Mouse (Mus musculus) adrenal gland, postnatal 10 days (tissue): ENCODE measurements around the gene Plbd2. TPM values are rescaled to one million over a fixed set of nuclear protein-coding genes. Genes with fewer than 3 reads are reported as not detected.
A peak's percentile ranks its signal among the peaks of the same experiment; 100 is the strongest.
"Not testable (repeated sequence)": the region's sequence is repeated elsewhere in the genome, so short reads cannot be mapped to it uniquely, and the experiment has no call there.

ENCODE experiments used
- DNase-seq: peaks from one replicate; pipeline ENCODE4 v3.0.0; 2021; ENCODE audit warnings: mixed read lengths
- total RNA-seq, 2 experiments: library from RNA; stranded (reverse); gene quantifications; 2 replicates each; pipeline ENCODE4 v1.2.3; 2021

The Plbd2 gene
- total RNA-seq, 2 experiments from 2014 or later = 61.8 to 64.4 TPM

DNA sequence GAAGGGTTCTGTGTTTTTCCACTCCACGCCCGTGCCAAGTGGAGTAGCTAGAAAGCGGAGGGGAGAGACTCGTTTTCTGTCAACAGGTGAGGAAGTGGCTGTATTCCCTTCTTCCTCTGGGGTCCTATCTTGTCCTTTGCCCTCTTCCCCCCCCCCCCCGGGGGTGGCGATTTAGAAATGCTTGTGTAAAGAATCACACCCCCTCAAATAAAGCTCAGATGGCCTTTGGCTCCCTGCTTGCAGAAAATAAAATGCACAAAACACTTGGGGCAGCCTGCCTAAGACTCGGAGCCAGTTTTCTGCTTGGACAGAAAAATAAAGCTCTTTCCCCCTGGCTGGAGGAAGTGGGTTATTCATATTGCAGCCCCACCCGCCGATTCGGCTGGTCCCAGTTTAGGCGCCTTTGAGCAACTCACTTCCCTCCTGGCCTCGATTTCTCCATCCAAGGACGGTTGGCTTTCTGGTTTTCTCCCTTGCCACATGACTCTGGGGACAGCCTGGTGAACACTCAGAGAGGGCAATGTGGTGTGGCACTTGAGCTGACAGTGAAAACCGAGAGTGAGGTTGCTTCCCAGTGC is 8.3 kb upstream of the Plbd2 start:
- DNase-seq = peak; percentile 64

DNA sequence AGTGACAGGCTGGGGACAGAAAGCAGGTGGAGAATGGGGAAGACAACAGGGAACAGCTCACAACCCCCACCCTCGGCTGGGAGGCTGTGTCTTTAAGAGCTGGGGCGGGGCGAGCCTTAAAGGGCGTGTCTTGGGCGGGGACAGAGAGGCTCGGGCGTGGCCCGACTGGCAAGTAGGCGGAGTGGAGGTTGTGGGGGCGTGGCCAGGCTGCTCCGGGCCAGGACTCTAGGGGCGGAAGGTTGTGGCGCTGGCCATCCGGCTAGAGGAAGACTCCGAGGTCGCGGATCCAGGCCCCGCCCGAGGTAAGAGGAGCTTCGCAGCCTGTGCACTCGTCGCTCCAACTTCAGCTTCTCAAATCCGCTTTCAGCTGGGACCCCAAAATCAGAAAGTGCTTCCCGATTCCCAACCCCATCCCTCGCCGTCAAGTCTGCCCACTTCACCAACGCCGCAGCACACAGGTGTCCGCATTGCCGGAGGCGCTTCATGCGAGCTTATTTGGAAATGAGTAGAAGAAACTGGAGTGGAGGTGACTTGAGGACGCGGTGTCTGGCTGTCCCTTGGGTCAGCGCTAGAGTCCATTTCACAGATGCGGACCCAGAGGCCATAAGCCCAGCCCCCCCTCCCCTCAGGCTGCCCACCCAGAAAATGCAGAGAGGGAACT is 7.7 kb upstream of the Plbd2 start, which contains the start of gene Slc8b1:
TSS of gene Slc8b1 (plus strand) at position 187 of the 661 bp plus-strand sequence.
- DNase-seq = peak; percentile 98

DNA sequence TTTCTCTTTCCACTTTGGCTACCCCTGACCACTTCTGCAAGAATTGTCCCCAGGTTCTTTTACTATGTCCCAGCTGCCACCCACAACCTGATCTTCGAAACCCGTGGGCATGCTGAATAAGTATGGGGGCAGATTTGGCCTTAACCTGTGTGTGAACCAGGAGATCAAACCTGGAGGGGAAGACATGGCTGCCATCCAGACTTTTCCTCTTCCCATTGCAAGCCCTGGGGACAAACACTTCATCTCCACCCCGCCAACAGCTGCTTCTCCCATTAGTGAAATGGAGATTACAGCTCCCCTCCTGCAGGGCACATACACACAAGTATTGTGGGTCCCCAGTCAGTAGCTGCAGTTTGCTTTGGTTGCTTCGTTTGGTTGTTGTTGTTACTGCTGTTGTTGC is 3.9 kb upstream of the Plbd2 start:
- no peak for DNase-seq

DNA sequence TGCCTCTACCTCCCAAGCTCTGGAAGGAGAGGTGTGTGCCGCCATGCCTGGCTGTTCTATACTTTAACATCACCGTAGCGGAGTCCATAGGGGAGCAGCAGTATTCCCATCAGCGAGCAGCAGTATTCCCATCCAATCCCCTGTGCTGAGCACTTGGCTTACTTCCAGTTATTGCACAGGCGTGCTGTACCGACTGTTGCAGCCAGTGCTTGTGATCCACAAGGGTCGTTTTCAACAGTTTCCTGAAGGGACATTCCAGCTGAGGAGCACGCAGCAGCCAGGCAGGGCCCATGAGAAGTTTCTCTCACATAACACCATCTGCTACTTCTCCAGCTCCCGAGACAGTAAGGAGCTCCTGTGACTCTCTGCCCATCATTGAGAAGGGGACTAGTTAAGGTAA is 3.1 kb upstream of the Plbd2 start:
- no peak for DNase-seq

- no peak for DNase-seq
These were observed 2.4 kb upstream of the Plbd2 start for GRCm38 (mm10) chr5:120505781-120506180.

- peak; percentile 88 for DNase-seq
These were observed 1.9 kb upstream of the Plbd2 start for GRCm38 (mm10) chr5:120505368-120505767.

- DNase-seq = no peak
These were observed 716 bp downstream of the Plbd2 start for GRCm38 (mm10) chr5:120502675-120503143.

DNA sequence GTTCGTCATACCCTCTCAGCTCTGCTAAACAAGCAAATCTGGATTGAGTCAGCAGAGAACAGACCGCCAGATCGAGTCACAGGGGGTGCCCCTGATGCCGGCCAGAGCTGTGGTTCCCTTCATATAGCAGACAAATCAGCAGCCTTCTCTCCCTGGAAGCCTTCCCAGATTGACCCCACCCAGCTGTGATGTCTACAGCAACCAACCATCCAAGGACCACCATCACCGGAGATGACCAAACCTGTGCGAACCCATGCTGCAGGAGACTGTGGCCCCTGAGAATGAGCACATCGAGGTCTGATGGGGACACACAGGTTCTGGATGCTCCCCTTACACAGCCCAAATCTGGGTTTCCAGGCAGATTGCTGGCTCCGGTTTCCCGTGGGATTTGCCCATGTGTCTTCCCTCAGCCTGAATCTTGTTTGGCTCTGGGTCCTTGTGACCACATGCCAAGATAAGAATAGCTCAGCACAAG is 1.2 kb downstream of the Plbd2 start:
- no peak for DNase-seq

GRCm38 (mm10) chr5:120500609-120501008 is 2.8 kb downstream of the Plbd2 start:
- not testable (repeated sequence) for DNase-seq

- no peak for DNase-seq
These were observed 4.2 kb downstream of the Plbd2 start for GRCm38 (mm10) chr5:120499202-120499601.

DNA sequence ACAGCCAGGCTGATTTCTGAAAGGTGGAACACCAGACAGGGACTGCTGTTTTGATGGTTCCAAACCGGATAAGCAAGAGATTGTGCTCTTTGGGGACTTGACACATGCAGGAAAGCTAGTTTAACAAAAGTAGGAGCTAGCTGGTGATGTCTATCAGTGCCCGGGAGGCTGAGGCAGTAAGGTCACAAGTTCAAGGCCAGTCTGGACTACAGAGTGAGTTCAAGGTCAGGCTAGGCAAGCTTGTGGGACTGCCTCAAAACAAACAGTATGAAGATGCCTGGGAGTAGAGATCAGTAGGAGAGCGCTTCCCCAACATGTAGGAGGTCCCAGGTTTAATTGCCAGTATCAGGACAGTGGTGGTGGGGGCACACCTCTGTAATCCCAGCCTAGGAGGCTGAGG is 6.4 kb downstream of the Plbd2 start:
- no peak for DNase-seq

DNA sequence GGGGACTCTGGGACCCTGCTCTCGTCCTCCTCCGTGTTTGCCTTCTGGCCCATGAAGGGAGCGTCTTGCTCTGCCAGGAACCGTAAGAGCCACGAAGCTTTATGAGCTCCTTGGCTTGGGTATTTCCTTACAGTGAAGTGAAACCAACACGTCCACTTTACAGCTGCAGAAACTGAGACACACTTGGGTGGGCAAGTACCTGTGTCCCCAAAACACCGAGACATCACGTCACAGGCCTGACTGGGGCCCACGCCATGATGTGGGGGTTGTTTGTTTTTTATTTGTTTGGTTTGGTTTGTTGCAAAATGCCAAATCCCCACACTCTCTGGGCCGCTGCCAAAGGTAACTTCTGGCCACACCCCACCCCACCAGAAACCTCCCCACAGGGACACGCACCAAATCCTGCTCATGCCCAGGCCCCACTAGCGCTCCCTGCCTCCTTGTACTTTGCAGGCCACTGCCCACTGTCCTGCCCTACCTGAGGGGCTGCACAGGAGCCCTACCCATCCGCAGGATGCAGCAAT is 7.7 kb downstream of the Plbd2 start:
- DNase-seq = no peak

GRCm38 (mm10) chr5:120495064-120495702 is 8.2 kb downstream of the Plbd2 start:
- DNase-seq = peak; percentile 40

DNA sequence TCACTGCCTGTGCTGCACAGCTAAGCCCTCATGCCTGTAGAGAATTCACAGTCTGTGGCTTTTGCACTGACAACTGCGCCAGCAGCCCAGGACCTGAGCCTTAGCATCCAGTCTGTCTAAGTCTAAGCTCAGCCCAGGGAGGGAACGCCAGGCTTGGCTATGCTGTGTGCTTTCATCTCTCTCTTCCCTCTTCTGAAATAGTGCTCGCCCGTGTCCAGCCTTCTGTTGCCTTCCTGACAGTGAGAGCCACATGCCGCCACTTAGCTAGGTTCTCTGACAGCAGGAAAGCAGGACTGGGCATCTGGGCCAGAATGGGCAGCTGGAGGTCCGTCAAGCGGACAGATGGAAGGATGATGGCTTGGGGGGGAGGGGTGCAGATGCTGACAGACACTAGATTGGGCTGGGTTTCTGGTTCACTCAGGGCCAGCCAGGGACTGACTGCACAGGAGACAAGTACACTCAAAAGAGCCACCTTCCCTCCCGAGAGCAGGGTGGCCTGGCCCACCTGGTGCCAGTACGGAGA is 9.5 kb downstream of the Plbd2 start:
- DNase-seq = no peak

DNA sequence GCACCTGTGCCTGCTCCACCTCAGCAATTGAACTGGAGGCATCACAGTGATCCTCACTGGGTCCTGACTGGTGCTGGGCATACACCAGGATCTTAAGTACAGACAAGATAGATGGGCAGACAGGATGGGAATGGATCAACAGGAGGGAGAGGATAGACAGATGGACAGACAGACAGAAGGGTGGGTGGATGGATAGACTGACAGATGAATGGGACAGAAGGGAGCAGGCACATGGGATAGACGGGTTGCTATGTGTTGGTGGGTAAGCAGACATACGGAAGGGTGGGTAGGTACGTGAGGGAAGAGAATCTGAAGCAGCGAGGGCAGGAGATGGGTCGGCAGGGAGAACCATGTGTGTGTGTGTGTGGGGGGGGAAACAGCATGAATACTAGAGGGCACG is 10.0 kb downstream of the Plbd2 start:
- no peak for DNase-seq

GRCm38 (mm10) chr5:120492437-120492836 is 11.0 kb downstream of the Plbd2 start:
- DNase-seq = peak; percentile 55

GRCm38 (mm10) chr5:120490679-120491192 is 12.7 kb downstream of the Plbd2 start:
- DNase-seq = peak; percentile 82

GRCm38 (mm10) chr5:120487844-120488243 is 15.6 kb downstream of the Plbd2 start:
- DNase-seq = no peak

DNA sequence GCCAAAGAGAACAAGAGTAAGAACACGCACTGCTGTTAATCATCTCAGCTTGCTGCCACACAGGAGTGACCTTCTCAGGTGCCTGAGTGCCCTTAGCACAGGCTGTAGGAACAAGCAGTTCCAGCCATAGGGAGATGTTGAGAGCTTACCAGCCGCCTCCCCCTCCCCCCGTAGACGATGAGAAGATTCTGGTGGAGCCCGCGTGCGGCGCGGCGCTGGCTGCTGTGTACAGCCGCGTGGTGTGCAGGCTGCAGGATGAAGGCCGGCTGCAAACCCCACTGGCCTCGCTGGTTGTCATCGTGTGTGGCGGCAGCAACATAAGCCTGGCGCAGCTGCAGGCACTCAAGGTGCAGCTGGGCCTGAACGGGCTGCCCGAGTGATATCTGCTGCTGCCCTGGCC is 20.0 kb downstream of the Plbd2 start:
- no peak for DNase-seq

DNA sequence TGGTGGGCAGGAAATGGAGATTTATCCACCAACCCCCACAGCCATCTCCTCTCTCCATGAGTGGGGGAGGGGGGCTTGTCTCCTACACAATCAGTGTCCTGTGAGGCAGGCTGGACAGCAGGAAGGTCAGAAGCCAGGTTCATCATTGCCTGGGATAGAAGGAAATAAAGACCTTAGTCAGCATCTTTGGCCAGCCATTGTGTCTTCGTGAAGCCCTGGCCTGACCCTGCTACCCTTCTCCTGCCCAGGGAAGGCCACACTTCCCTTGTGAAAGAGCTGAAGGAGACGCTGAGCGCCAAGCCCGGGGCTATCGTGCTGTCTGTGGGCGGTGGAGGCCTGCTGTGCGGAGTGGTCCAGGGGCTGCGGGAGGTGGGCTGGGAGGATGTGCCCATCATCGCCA is 22.2 kb downstream of the Plbd2 start:
- DNase-seq = no peak

GRCm38 (mm10) chr5:120479538-120479937 is 23.9 kb downstream of the Plbd2 start:
- no peak for DNase-seq

DNA sequence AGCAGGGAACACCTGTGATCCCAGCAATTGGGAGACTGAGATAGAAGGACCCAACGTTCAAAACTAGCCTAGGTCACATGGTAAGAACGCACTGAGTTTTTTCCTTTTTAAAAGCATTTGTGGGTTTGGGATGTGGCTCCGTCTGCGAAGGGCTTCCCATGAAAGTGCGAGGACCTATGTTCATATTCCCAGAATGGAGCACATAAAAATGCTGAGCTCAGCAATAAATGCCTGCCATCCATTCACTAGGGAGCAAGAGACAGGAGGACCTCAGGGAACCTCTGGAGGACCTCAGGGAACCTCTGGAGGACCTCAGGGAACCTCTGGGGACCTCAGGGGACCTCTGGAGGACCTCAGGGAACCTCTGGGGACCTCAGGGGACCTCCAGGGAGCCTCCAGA is 25.4 kb downstream of the Plbd2 start:
- DNase-seq = no peak

- no peak for DNase-seq
These were observed 27.1 kb downstream of the Plbd2 start, which contains the start of gene Sds for GRCm38 (mm10) chr5:120476296-120476695. Gene Sds, plus strand, starts transcription at chr5:120476526.
